Mouse (Mus musculus) heart, postnatal 36 days (tissue): ENCODE results near the gene Cdhr2. TPM values are rescaled to one million over a fixed set of nuclear protein-coding genes. Genes with fewer than 3 reads are reported as not detected.

Source experiments
- DNase-seq, 2 experiments: peaks; one replicate each; pipeline ENCODE4 v3.0.0; 2021 to 2022
- intact Hi-C: fragments of 180-260 bp; cut with DNase I; formaldehyde crosslinking; loops from one replicate; pipeline ENCODE4 v1.15.1; 2025
- total RNA-seq, 2 experiments: library from RNA; stranded (reverse); gene quantifications; 2 replicates each; pipeline ENCODE4 v1.2.3; 2021

The Cdhr2 gene
- total RNA-seq, 2 experiments from 2014 or later, result not detected

DNA sequence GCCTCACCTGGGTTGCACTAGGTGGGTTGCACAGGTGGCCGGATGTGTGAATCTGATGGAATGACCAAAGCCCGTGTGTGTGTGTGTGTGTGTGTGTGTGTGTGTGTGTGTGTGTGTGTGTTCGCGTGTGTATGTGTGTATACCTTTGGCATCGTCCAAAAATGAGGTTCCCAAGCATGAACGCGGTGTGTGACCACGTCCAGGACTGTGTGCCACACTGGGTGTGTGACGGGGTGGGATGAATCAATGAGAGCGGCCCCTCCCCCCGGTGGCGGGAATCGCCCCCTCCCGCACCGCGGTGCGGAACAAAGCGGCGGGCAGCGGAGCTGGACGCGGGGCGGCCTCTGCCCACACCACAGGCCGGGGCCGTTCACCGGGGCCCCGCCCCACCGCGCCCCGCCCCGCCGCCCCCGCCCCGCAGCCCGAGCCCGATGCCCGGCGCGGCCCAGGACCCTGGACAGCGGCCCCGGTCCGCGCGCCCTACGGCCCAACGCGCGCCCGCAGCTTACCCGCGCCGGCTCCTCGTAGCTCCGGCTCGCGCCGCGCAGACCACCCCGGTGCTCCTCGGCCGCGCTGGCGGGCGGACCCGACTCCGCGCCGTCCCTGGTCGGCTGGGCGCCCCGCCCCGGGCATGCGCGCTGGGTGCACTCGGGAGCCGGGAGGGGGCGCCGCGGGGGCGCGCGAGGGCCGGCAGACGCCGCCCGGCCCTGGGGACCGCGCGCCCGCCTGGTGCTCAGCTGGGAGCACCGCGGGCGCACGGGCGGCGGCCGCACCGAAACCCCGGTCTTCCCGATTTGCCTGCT is 48.0 kb downstream of the Cdhr2 start:
- intact Hi-C loops, result no loop called here
- DNase-seq, result no peak

- intact Hi-C loops, result no loop called here
- DNase-seq, result no peak
Observed at GRCm38 (mm10) chr13:54749864-54750411, 48.7 kb downstream of the Cdhr2 start, which contains the start of gene Gprin1. TSS of gene Gprin1 (minus strand) at chr13:54749874.

DNA sequence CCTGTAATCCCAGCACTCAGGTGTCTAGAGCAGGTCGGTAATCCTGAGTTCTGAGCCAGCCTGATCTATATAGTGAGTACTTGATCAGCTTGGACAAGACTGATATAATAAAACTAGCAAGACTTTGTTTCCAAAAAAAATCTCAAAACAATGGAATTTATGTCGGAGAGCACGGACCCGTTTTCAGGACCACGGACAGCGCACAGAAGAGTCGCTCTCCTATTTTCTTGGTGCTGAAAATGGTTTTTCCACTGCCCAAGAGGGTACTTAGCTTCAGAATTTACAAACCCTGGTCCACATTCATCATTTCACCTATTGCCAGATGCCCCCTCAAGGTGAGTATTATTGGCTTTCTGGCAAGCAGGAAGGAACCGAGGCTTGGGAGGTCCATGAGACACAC is 49.4 kb downstream of the Cdhr2 start:
- intact Hi-C loops, result no loop called here
- peak; percentile 14 to 46 for DNase-seq

DNA sequence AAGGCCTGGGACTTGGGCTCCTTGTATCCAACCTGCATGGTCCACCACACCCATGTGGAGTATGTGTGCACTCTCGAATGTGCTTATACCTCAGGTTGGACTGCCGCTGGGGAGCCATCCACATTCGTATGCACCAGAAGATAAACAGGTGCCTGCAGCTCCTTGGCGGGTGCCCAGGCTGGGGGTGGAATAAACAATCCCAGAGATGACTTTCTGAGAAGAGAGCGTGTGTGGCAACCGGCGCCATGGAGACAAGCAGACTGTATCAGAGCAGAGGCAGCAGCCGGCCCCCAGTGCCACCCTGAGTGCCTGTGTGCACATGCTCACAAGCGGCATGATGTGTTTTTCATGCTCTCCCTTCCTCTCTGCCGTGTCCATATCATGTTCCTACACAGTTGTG is 51.4 kb downstream of the Cdhr2 start:
- intact Hi-C loops, result no loop called here
- no peak for DNase-seq

GRCm38 (mm10) chr13:54753733-54754132 is 52.5 kb downstream of the Cdhr2 start:
- intact Hi-C loops, result no loop called here
- DNase-seq, result no peak

- intact Hi-C loops, result no loop called here
- no peak for DNase-seq
Observed at GRCm38 (mm10) chr13:54754169-54755080, 53.2 kb downstream of the Cdhr2 start.

DNA sequence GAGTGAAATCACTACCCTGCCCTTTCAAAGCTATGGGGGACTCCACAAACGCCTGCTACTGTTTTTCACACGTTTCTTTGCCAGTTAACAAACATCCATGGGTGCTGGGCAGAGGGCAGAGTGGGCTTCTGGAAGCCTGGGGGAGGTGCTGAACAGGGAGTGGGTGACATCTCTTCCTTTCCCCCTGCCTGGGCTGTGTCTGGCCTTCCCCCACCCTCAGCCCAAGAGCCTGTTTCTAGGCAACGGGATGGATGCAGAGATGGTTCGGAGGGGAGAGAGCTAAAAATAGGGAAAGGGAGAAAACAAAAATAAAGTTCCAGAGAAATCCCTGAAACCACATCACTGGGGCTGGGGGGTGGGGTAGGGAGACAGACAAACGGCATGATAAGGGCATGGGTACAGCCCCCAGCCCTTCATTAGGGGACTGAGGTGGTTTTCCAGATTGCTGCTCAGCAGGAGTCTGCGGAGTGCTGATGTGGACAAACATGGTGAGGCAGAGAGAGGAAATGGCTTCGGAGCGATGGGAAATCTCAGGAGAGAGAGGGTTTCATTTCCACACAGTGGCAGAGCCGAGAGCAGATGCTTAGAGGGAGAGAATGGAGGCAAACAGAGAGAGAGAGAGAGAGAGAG is 54.1 kb downstream of the Cdhr2 start:
- intact Hi-C loops, result no loop called here
- no peak for DNase-seq

GRCm38 (mm10) chr13:54756156-54756712 is 55.0 kb downstream of the Cdhr2 start:
- no peak for DNase-seq
- intact Hi-C loops, result no loop called here

DNA sequence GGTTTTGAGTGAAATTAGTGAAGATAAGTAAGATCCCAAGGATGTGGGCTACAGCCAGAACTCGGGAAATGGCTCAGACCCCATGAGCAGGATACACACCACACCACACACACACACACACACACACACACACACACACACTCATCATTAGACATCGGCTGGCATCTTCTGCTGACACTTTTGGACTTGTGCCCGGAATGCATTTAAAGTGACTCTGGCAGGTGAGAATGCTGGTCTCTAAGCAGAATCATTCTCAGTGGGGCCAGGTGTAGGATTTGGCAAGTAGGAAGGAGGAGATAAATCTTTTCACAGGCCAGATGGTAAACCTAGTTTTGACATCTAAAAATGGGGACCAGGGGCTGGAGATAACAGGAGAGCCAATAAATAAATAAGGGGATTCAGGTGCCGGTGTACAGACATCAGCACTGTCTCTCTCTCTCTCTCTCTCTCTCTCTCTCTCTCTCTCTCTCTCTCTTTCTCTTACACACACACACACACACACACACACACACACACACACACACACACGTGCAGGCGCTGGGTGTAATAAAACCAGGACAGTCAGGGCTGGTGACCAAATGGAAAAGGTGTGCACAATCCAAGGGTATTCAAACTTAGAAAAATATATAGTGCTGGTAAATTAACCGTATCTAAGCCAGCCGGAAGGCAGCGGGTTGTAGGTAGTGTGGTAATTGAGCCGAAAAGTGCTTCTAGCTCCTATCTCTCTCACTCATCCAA is 56.0 kb downstream of the Cdhr2 start:
- intact Hi-C loops, result no loop called here
- no peak for DNase-seq

DNA sequence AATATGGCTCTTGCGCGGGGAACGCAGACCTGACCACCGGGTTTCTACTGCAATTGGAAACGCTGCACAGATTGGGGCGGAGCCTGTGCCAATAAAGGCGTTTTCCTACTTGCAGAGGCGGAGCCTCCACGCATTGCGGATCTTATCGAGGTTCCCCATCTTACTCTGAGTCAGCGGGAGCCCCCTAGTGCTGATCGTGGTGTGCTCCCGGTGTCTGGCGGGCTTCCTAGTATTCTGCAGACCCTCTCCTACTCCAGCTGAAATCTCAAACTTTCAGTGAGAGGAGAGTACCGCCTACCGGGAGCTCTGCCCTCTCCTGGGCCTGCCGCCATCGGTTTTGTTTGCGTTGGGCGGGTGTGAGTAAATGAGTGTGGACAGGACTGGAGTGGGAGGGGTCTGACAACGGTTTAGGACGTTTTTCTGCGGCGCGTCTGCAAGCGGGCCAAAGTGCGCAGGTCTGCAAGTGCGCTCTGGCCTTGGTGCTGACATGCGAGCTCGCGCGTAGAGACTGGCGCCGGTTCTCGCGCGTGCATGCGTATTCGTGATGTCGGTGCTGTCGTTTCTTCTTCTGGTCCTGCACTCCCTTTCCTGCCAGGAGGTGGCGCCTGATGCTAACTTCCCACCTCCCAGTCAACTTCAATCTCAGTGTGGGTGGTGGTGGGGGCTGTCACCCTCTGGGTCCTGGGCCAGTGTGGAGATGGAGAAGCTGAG is 56.9 kb downstream of the Cdhr2 start:
- peak; percentile 33 to 55 for DNase-seq
- intact Hi-C loops, result no loop called here

DNA sequence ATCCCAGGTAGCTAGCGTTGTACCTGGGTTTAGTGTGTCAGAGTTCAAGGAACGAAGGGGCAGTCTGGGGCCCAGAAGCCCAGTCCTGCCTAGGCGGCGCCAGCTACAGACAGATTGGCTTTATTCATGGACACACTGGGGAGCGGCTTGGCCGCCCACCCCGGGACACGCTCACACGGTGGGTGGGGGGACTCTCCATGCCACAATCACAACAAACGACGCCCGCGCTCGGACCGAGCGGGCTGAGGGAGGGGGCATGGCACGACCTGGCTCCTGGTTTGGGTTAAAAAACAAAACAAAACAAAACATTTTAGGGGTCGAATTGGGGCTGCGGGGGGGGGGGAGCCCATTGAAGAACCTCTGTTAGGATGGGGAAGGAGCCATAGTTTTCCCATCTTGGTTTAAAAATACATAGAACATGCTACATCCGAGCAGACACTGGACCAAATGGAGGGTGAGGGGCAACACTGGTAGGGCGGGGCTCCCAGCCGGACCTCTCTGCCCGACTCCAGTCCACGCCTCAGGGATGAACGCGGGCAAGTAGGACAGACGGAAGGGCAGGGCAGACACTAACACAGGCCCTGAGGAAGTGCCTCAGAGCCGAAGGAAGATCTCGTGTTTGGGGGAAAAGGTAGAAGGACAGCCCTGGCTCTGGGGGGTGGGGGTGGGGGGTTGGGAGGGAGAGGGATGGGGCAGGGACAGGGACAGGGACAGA is 57.7 kb downstream of the Cdhr2 start:
- intact Hi-C loops, result no loop called here
- no peak for DNase-seq

DNA sequence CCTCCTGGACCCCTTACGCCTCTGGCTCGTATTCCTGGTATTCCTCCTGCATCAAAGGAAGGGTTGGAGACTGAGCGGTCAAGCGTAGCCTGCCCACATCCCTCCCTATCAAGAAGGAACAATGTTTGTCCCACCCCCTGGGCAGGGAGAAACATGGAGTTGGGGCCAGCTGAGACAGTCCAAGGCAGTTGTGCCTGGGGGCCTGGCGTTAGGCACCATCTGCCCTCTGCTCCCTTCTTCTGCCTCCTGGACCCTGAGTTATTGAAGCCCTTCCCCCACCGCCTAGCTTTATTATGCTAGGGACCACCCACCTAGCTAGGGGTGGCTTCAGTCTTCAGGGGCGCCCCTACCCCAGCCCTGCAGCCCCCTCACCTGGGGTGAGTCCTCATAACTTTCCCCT is 58.2 kb downstream of the Cdhr2 start:
- intact Hi-C loops, result no loop called here
- no peak for DNase-seq

DNA sequence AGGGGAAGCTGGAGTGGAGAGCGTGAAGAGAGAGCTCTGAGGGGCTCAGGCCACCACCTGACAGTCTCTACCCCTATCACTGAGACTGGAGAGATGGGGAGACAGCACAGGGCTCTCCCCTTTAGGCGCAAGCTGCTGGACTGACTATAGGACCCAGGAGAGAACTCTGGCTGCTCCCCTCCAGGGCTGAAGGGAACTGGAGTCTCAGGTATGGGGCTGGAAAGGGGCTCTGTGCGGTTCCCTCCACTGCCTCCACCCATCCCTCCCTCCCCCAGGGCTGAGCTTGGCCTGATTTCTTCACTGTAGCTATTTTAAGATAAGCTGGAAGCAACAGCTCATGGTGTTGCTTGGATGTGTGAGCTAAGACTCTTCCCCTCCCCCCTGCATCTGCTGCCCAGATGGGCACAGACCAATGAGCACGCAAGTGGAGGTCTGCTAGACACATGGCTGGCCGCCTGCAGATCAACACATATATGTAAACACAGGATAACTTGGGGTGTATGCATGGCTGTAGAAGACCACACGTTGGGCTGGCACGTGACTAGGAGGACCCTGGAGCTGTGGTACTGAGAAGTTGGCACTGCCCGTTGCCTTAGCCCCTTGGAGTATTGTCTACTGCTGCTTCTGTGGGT is 59.0 kb downstream of the Cdhr2 start:
- intact Hi-C loops, result no loop called here
- no peak for DNase-seq

DNA sequence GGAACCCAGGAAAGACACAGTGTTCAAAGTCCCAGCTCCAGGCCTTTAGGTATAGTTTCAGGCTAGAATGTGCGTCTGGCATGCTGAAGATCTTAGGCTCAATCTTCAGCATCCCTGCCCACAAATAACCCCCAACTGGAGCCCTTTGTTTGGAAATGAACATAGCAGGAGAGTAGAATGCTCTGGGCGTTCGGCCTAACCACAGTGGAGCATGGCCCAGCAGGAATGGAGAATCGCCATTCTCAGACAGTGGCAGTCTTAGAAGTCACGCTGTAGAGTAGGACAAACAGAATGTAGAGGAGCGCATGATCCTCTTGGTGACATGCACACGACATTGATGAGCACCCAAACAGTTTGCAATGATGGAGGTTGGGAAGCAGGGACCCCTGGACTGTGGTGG is 59.6 kb downstream of the Cdhr2 start:
- intact Hi-C loops, result no loop called here
- DNase-seq, result no peak

DNA sequence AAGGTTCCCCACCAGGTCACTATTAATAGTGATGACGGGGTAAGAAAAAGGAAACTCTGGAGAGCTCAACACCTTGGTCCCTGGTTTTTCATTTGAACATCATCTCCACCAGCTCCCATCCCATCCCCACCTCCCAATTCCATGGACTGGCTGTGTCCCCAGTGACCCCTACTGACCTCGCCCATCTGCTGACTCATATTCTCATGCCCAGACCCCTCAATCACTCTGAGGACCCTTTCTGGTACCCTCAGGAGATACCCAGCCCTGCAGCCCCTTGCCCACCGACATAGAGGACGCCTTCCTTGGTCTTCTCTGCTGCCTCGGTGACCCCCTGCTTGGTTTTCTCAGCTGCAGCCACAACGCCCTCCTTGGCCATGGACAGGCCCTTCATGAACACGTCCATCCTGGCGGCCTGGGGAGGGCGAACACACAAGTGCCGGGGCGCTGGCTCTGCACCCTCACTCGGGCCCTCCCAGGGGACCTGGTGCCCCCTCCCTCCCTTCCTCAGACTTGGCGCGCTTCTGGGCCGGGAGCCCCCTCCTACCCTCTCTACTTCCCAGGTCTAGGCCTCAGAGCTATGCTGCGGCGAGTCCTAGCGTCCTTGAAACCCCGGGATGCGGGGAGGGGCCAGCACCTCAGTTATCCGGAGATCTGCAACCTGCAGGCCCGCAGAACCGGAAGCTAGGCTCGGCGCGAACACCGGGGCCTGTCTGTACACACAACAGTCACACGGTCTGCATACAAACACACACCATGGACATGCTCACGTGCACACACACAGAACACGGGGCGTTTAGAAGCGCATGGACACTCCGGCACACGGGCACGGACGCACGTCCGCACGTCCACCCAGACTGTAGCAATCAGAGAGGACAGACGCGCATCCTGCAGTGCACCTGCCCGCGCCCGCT is 64.3 kb downstream of the Cdhr2 start:
- intact Hi-C loops, result loop anchor here (1.0 kb wide), 1 partner anchor 48 kb away; no protein-coding TSS in a partner anchor

GRCm38 (mm10) chr13:54766192-54766768 is 65.0 kb downstream of the Cdhr2 start, which contains the start of gene Sncb:
TSS of gene Sncb (minus strand) at chr13:54766595.
- DNase-seq, result peak; percentile 20 to 50
- intact Hi-C loops, result loop anchor here (1.0 kb wide), 1 partner anchor 49 kb away; no protein-coding TSS in a partner anchor

More for the DNA sequence above, 64.3 kb downstream of the Cdhr2 start:
- DNase-seq, result no peak
